Mouse (Mus musculus) retina, embryonic 14.5 days (tissue): ENCODE results near the gene Nans.

Source experiments
- DNase-seq: peaks from one replicate; pipeline ENCODE4 v3.0.0-alpha.2; 2015; ENCODE audit warnings: low spot score

Gene Nans

GRCm38 (mm10) chr4:46532926-46533325, 43.9 kb downstream of the Nans start:
- no peak for DNase-seq

- DNase-seq = peak; percentile 13
Measured at GRCm38 (mm10) chr4:46533934-46534720, 45.1 kb downstream of the Nans start.

- no peak for DNase-seq
Measured at GRCm38 (mm10) chr4:46535094-46535830, 46.2 kb downstream of the Nans start.

GRCm38 (mm10) chr4:46535840-46536361, 46.9 kb downstream of the Nans start, which contains the start of gene Trim14:
TSS of gene Trim14 (minus strand) at chr4:46536141.
- peak; percentile 66 for DNase-seq

- no peak for DNase-seq
Measured at GRCm38 (mm10) chr4:46539167-46539566, 50.1 kb downstream of the Nans start.

- DNase-seq = no peak
Measured at GRCm38 (mm10) chr4:46541707-46542106, 52.7 kb downstream of the Nans start.

GRCm38 (mm10) chr4:46543366-46544050, 54.5 kb downstream of the Nans start:
- no peak for DNase-seq

GRCm38 (mm10) chr4:46544313-46544712, 55.3 kb downstream of the Nans start:
- peak; percentile 38 for DNase-seq

- no peak for DNase-seq
Measured at GRCm38 (mm10) chr4:46545498-46545897, 56.5 kb downstream of the Nans start.

- peak; percentile 57 for DNase-seq
Measured at GRCm38 (mm10) chr4:46546709-46547108, 57.7 kb downstream of the Nans start.

GRCm38 (mm10) chr4:46549979-46550378, 60.9 kb downstream of the Nans start:
- no peak for DNase-seq

GRCm38 (mm10) chr4:46550406-46550805, 61.4 kb downstream of the Nans start:
- DNase-seq = no peak
